Mouse (Mus musculus) frontal cortex, adult 2 months (tissue): ENCODE measurements around the gene Vmn1r23. TPM values are rescaled to one million over a fixed set of nuclear protein-coding genes. Genes with fewer than 3 reads are reported as not detected.
"Not testable (repeated sequence)": the region's sequence is repeated elsewhere in the genome, so short reads cannot be mapped to it uniquely, and the experiment has no call there.

ENCODE experiments used
- DNase-seq, 2 experiments: peaks; one replicate each; pipeline ENCODE4 v3.0.0; 2022; ENCODE audit warnings: low spot score in 1 of 2; ENCODE audit errors: extremely low spot score in 1 of 2
- polyA plus RNA-seq: library from polyadenylated mRNA; depleted of rRNA; stranded (reverse); fragments of >200 nt; gene quantifications from 2 replicates; pipeline ENCODE4 v1.2.3, GENCODE M21; 2012; rRNA removed

The Vmn1r23 gene
- not detected in 2 replicates for polyA plus RNA-seq

GRCm38 (mm10) chr6:57926738-57927137 is at the start of gene Vmn1r23:
Vmn1r23 (minus strand) TSS chr6:57926838.
- DNase-seq: no peak

- not testable (repeated sequence) for DNase-seq
Measured at GRCm38 (mm10) chr6:57961403-57961802, 34.8 kb upstream of the Vmn1r23 start, which contains the start of gene Vmn1r24. Vmn1r24 (minus strand) TSS chr6:57961503.

GRCm38 (mm10) chr6:57907928-57908327 is 18.7 kb downstream of the Vmn1r23 start, which contains the start of gene Vmn1r22:
Vmn1r22 (minus strand) TSS chr6:57908028.
- no peak for DNase-seq

Other genes with a start within 250 kb of the Vmn1r23 start
- 18.4 and 20.3 TPM in 2 replicates for gene Pyurf, start 234.8 kb downstream of the Vmn1r23 start, polyA plus RNA-seq
- 56.1 and 62.8 TPM in 2 replicates for gene Lancl2, start 224.3 kb downstream of the Vmn1r23 start, polyA plus RNA-seq
- 82.9 and 86.5 TPM in 2 replicates for gene Vopp1, start 101.7 kb downstream of the Vmn1r23 start, polyA plus RNA-seq
- not detected in 2 replicates for gene Vmn1r21, start 76.5 kb downstream of the Vmn1r23 start, polyA plus RNA-seq
- not detected in 2 replicates for gene Vmn1r22, start 18.8 kb downstream of the Vmn1r23 start, polyA plus RNA-seq
- not detected in 2 replicates for gene Vmn1r24, start 34.7 kb upstream of the Vmn1r23 start, polyA plus RNA-seq
- gene Vmn1r25, start 54.0 kb upstream of the Vmn1r23 start, polyA plus RNA-seq: not detected in 2 replicates
- gene Vmn1r26, start 88.3 kb upstream of the Vmn1r23 start, polyA plus RNA-seq: not detected in 2 replicates